Mouse (Mus musculus) embryonic fibroblast, embryonic 13.5 days (primary cell): Measurements from ENCODE around the gene Spata3.

Experiments
- CTCF ChIP-seq: IDR thresholded peaks from 2 replicates; pipeline ENCODE4 v1.5.1; 2011; ENCODE audit warnings: mild to moderate bottlenecking, control low read depth, low read length, moderate library complexity, borderline replicate concordance; ENCODE audit not compliant: insufficient read depth
- POLR2A ChIP-seq: IDR thresholded peaks from 2 replicates; pipeline ENCODE4 v1.6.1; 2011; ENCODE audit warnings: low read depth, mild to moderate bottlenecking, control low read depth, low read length, moderate library complexity

DNA sequence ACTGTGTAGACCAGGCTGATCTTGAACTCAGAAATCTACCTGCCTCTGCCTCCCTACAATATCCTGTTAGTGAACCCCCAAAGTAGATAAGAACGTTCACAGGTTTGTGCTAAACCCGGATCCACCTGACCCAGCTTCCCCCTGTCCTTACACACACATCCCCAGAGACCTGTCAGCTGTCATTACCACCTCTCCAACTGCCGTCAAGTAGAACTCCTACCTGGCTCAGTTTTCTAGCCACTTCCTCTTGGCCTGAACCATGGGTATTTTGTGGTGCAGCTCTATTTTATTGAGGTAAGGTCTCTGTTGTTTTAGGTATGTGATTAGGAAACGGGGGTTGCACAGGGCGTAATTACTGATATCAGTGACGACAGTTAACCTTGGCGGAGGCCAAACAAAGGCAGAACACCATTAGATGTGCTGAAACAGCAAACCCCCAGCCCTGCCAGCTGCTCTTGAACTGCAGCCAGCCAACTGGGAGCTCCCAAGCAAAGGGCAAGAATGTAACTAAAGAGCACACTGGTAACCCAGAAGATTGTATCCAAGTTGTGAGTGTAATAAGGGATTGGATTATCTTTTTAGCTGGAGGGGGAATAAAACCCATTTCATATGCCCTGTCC is 34.8 kb upstream of the Spata3 start:
- TF ChIP-seq CTCF (no peak), POLR2A (no peak)
